10 mouse cellular contexts compared by ENCODE assay signal in the genomic region with DNA sequence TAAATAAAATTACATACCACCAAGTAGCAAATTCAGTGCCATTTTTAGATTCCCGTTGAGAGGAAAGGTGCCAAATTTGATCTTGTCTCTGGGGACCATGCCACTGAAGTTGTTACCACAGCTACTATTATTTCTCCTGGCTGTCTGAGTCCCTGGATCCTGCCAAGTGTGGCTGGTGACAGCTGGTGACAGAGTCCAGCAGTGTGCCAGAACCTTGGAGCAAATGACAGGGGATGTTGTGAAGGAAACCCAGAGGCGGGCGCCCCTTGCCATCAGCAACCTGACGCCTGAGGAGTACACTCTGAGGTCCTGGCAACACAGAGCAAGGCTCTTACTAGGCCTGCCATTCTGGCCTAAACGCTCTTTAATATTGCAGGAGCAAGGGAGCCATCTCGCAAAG.
A peak's percentile ranks its signal among the peaks of the same experiment; 100 is the strongest.
DNase-seq lines count a peak whose midpoint lies in the region; ATAC-seq lines count a peak whose summit lies in the region.
"Had no signal": no experiment of that assay in that cellular context is flagged by ENCODE, and none has a peak within 500 bp of the region (broad histone marks: within the 10 kb centered on the region; RNA-seq: fewer than 3 reads in every experiment).

No protein-coding gene starts in this region.

- H3K36me3 ChIP-seq in midbrain, embryonic 14.5 days (ENCODE audit: control insufficient read depth, insufficient read depth, low read length) = no peaks in the 10 kb centered on the region
- no peaks in the 10 kb centered on the region for H3K36me3 ChIP-seq in midbrain, embryonic 10.5 days
- H3K36me3 ChIP-seq in heart, embryonic 10.5 days = no peaks in the 10 kb centered on the region
- no peaks in the 10 kb centered on the region for H3K36me3 ChIP-seq in kidney, embryonic 15.5 days
- H3K36me3 ChIP-seq: embryonic facial prominence, embryonic 13.5 days; liver, embryonic 13.5 days had no signal

- peak; percentile 49 for DNase-seq in midbrain, embryonic 14.5 days
- no peak for DNase-seq in midbrain, embryonic 10.5 days (ENCODE audit: low spot score)
- peak; percentile 86 for DNase-seq in heart, embryonic 10.5 days (ENCODE audit: low spot score)
- peak; percentile 68 to 74 for DNase-seq in layer of hippocampus, postnatal 14 days (ENCODE audit: low spot score in 2 of 2)
- DNase-seq in skeletal muscle tissue, adult 2 months (ENCODE audit: low read depth, low spot score) = peak; percentile 85
- no peak for DNase-seq in thymus, adult 18-20 months
- DNase-seq: liver, embryonic 13.5 days had no signal

- H3K9me3 ChIP-seq in midbrain, embryonic 14.5 days (ENCODE audit: control insufficient read depth, low read length) = no peaks in the 10 kb centered on the region
- no peaks in the 10 kb centered on the region for H3K9me3 ChIP-seq in midbrain, embryonic 10.5 days (replicated peaks)
- H3K9me3 ChIP-seq in heart, embryonic 10.5 days = no peaks in the 10 kb centered on the region
- H3K9me3 ChIP-seq in kidney, embryonic 15.5 days (replicated peaks) = no peaks in the 10 kb centered on the region
- H3K9me3 ChIP-seq: embryonic facial prominence, embryonic 13.5 days; liver, embryonic 13.5 days had no signal

- H3K27ac ChIP-seq in midbrain, embryonic 14.5 days (replicated peaks; ENCODE audit: low read depth, low read length) = 0 out of 2 replicates have a peak overlapping the region, but pooled peaks have one; percentile 5
- no peak overlapping the region for H3K27ac ChIP-seq in midbrain, embryonic 10.5 days (replicated peaks)
- peak overlapping the region; percentile 53 for H3K27ac ChIP-seq in heart, embryonic 10.5 days
- no peak overlapping the region for H3K27ac ChIP-seq in kidney, embryonic 15.5 days
- H3K27ac ChIP-seq: embryonic facial prominence, embryonic 13.5 days; liver, embryonic 13.5 days had no signal

- ATAC-seq in midbrain, embryonic 14.5 days (ENCODE audit: low FRiP score, low TSS enrichment) = peak; percentile 64; the same call in 1 of the 2 replicates
- ATAC-seq in kidney, embryonic 15.5 days (replicated peaks; ENCODE audit: low FRiP score) = no peak
- no peak for ATAC-seq in CD4-positive, CD25-positive, alpha-beta regulatory T cell, adult 4 months

- WGBS in midbrain, embryonic 14.5 days = 75% methylated on average over 6 of the region's 6 CpGs
- WGBS in midbrain, embryonic 10.5 days = 89% methylated on average over 6 of the region's 6 CpGs
- WGBS in heart, embryonic 10.5 days = 34% methylated on average over 6 of the region's 6 CpGs
- 65% methylated on average over 6 of the region's 6 CpGs for WGBS in kidney, embryonic 15.5 days

- H3K9ac ChIP-seq in midbrain, embryonic 14.5 days (replicated peaks; ENCODE audit: low read length) = no peak overlapping the region
- no peak overlapping the region for H3K9ac ChIP-seq in kidney, embryonic 15.5 days
- H3K9ac ChIP-seq: embryonic facial prominence, embryonic 13.5 days; liver, embryonic 13.5 days had no signal

- no peak overlapping the region for H3K4me3 ChIP-seq in midbrain, embryonic 14.5 days (replicated peaks; ENCODE audit: low read depth, low read length)
- H3K4me3 ChIP-seq in midbrain, embryonic 10.5 days = no peak overlapping the region
- no peak overlapping the region for H3K4me3 ChIP-seq in heart, embryonic 10.5 days
- no peak overlapping the region for H3K4me3 ChIP-seq in kidney, embryonic 15.5 days (replicated peaks)
- H3K4me3 ChIP-seq: embryonic facial prominence, embryonic 13.5 days; liver, embryonic 13.5 days had no signal

- no peak overlapping the region for H3K4me2 ChIP-seq in midbrain, embryonic 14.5 days (ENCODE audit: low read length)
- H3K4me2 ChIP-seq in kidney, embryonic 15.5 days = no peak overlapping the region
- H3K4me2 ChIP-seq: embryonic facial prominence, embryonic 13.5 days; liver, embryonic 13.5 days had no signal

- no peaks in the 10 kb centered on the region for H3K27me3 ChIP-seq in midbrain, embryonic 14.5 days (ENCODE audit: control insufficient read depth, insufficient read depth, low read length)
- no peaks in the 10 kb centered on the region for H3K27me3 ChIP-seq in midbrain, embryonic 10.5 days (ENCODE audit: low read depth, poor library complexity, severe bottlenecking)
- H3K27me3 ChIP-seq in heart, embryonic 10.5 days (ENCODE audit: insufficient read depth, poor library complexity, severe bottlenecking) = no peaks in the 10 kb centered on the region
- no peaks in the 10 kb centered on the region for H3K27me3 ChIP-seq in kidney, embryonic 15.5 days
- H3K27me3 ChIP-seq: embryonic facial prominence, embryonic 13.5 days; liver, embryonic 13.5 days had no signal

- no peaks in the 10 kb centered on the region for H3K4me1 ChIP-seq in midbrain, embryonic 14.5 days (ENCODE audit: control insufficient read depth, insufficient read depth, low read length)
- peaks cover 12% of the 10 kb centered on the region for H3K4me1 ChIP-seq in midbrain, embryonic 10.5 days
- H3K4me1 ChIP-seq in heart, embryonic 10.5 days = peaks cover 27% of the 10 kb centered on the region
- H3K4me1 ChIP-seq in kidney, embryonic 15.5 days = 0 out of 2 replicates have a peak, but pooled peaks cover 6% of the 10 kb centered on the region
- H3K4me1 ChIP-seq: liver, embryonic 13.5 days had no signal

Comparison
In these comparisons a context has a peak if more than half of its experiments do, and no peak if none do; other contexts are left out.
1. DNase-seq: peak in midbrain, embryonic 14.5 days (single experiment), heart, embryonic 10.5 days (single experiment), layer of hippocampus, postnatal 14 days (2 of 2) and skeletal muscle tissue, adult 2 months (single experiment); none in midbrain, embryonic 10.5 days (single experiment) and thymus, adult 18-20 months (0 of 2).
2. H3K27ac ChIP-seq: peak in midbrain, embryonic 14.5 days (single experiment) and heart, embryonic 10.5 days (single experiment); none in midbrain, embryonic 10.5 days (single experiment) and kidney, embryonic 15.5 days (single experiment).